Mouse (Mus musculus): Measurements from ENCODE around the gene Snrpc.
A peak's percentile ranks its signal among the peaks of the same experiment; 100 is the strongest.

The Snrpc gene

DNA sequence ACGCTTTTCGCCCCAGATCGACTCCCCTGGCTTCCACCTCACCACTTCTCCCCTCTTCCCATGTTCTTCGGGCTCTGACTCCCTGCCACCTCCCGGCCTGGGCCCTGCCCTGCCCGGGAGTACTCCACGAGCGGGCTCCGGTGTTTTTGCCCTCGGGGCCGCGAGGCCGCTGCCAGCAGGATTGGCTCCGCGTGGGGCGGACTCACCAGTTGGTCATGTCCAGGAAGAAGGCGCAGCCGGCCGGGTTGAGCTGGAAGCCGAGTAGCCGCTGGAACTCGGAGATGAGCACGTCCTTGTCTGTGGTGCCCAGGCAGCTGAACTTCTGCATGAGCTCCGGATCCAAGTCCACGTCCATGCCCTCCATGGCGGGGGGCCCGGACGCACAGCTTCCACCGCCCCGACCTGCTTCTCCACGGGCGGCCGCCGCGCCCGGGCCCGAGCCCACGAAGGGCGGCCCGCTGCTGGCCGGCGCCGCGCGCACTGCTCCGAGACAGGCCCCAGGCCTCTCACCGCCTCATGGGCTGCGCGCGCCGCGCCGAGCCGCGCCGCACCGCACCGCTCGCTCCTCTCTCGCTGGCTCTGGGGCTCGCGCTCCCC lies 17.9 kb upstream of the Snrpc start:
- peak; percentile 74 for DNase-seq

DNA sequence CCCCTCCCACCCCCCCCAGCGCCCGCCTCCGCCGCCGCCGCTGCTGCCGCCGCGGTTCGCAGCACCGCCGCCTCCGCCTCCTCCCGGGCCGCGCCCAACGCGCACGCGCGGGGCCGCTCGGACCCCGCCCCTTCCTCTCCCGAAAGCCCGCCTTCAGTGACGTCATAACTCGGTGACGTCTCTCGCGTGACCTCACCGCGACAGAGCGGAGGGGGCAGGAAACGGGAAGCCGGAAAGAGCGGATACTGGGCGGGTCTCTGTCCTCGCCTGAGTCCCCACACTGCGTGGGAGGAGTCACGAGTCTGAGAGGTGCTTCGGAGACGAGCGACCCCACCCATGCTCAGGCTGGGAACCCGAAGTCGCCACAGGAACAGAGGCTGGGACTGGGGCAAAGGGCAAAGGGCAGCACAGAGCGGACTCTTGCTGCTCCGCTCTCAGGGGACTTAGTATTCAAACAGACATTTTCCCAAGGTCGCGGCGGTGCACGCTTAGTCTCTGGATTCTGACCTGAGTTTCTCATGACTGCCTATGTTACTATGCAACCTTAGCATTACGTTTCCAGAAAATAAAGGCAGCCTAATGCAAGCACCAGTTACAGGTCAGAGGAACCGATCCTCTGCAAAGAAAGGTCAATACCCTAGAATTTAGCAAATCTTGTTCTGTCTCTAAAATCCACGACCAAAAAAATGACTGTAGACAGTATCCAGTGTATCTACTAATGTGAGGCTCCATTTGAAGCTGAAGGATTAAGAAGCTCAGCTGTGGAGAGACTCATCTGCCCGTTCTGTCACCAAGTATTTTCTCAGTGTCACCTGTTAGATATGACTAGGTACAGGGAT lies 17.2 kb upstream of the Snrpc start, which contains the start of gene D17Wsu92e:
Gene D17Wsu92e, minus strand, starts transcription at position 81 of the 839 bp plus-strand sequence.
- DNase-seq, result peak; percentile 98

DNA sequence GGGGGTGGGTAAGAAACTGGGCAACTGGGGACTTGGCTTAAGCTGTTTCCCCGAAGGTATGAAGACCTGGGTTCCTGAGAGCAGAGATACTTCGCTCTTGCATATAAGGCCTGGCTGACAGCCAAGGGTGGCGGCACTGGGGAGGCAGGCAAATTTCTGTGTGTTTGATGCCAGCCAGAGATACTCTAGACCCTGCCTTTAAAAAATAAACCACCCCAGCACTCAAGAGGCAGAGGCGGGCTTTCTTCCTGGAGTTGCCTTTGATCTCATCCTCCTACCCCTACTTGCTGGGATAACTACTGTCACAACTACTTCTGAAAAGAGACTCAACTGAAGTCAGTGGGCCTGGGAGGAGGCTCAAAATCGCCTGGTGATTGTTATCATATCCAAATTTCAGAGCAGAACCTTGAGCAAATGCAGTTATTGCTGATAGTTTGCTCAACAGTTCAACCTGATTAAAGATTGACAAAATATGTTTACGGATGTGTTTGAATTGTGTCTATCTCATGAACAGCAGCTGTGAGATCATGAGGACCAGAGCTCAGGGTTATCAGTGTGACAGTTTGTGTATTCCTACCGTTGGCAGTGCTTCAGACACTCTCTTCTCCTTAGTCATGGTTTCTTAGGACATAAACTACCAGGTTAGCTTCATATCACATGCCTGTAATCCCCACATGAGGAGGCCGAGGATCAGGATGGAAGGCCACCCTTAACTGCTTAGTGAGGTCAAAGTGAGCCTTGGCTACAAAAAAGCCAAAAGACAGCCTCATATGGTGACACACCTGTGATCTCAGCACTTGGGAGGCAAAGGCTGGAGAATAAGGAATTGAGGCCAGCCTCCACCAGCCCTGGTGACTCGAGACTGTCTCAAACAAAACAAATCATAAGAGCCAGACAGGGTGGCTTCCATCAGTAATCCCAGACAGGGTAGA lies 16.3 kb upstream of the Snrpc start:
- DNase-seq, result peak; percentile 62

- DNase-seq, result no peak
Observed at GRCm38 (mm10) chr17:27823142-27823905, 14.6 kb upstream of the Snrpc start.

DNA sequence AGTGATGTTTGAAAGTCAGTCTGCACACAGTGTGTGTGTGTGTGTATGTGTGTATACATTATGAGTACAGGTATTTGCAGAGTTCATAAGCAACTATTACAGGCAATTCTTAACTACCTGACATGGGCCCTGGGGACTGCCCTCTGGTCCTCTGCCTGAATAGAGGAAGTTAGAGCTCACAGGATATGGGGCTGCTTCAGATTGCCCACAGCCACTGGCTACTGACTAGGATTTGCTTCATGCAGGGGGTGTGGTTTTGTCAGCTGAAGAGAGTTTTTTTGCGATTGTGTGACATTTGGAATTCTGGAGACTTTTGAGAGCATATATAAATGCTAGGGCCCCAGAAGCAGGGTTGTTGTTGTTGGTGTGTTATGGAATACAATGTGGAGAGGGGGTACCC lies 13.0 kb upstream of the Snrpc start:
- no peak for DNase-seq

DNA sequence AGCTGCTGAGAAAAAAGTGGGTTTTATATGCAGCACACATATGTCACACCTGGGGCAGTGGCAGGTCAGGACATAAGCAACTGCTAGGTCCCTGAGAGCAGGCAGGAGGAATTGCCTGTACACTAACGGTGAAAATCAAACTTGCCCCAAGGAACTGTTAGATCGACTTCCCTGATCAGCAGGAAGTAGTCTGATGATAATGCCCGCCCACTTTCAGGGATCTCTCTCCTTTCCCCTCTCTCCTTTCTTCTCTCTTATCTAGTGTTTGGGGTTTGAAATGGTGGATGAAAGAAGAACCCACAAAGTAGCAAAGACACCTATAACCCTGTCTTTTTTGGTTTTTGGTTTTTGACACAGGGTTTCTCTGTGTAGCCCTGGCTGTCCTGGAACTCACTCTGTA lies 12.4 kb upstream of the Snrpc start:
- DNase-seq, result no peak

DNA sequence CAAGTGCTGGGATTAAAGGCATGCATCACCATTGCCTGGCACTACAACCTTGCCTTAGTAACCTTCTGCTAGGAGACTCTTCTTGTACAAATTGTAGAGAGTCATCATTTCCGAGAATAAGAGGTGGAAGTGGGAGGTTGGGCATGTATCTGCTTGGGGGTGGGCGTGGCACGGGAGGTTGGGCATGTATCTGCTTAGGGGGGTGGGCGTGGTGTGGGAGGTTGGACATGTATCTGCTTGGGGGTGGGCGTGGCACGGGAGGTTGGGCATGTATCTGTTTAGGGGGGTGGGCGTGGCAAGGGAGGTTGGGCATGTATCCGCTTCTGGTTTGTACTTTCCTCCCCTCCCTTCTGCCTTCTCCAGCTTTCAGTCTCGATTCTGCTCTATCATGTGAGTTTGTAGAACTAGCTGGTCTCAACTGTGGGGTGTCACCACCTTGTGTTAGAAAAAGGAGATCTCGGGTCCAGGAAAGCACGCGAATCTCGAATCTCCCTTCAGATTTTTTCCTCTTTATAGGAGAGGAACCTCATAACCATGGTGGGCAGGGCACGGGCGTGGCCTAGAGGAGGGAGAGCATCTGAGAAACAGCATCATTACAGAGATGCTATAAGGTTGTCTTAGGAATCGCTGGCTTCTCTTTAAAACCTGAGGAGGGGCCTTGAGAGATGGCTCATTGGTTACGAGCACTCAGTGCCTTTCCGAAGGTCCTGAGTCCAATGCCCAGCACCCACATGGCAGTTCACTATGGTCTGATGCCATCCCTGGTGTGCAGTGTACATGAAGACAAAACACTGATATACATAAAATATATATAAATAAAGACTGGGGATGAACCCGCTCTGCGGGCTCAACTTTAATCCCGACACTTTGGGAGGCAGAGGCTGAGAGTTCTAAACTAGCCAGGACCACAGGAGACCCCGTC lies 11.7 kb upstream of the Snrpc start:
- no peak for DNase-seq

DNA sequence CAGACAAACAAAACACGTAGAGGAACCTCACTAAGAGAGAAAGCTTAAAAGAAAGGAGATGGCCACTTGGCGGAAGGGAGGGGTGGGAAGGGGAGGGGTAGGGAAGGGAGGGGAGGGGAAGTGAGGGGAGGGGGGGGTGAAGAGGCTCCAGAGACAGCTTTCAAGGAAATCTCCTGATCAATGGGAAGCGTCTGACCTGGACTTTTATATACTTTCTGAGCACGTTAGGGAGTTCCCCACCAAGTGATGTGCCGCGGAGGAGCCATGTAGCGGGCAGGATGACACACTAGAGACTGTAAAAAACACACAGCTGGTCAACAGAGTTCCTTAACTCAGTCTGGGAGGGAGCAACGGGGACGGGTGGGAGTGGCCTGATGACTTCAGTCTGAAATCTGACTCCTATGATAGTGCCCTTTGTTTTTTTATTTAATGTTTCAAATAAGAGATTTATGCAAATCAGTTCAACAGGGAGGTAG lies 11.0 kb upstream of the Snrpc start:
- no peak for DNase-seq

GRCm38 (mm10) chr17:27827511-27827910 lies 10.4 kb upstream of the Snrpc start:
- no peak for DNase-seq

GRCm38 (mm10) chr17:27830411-27830810 lies 7.5 kb upstream of the Snrpc start:
- DNase-seq, result no peak

DNA sequence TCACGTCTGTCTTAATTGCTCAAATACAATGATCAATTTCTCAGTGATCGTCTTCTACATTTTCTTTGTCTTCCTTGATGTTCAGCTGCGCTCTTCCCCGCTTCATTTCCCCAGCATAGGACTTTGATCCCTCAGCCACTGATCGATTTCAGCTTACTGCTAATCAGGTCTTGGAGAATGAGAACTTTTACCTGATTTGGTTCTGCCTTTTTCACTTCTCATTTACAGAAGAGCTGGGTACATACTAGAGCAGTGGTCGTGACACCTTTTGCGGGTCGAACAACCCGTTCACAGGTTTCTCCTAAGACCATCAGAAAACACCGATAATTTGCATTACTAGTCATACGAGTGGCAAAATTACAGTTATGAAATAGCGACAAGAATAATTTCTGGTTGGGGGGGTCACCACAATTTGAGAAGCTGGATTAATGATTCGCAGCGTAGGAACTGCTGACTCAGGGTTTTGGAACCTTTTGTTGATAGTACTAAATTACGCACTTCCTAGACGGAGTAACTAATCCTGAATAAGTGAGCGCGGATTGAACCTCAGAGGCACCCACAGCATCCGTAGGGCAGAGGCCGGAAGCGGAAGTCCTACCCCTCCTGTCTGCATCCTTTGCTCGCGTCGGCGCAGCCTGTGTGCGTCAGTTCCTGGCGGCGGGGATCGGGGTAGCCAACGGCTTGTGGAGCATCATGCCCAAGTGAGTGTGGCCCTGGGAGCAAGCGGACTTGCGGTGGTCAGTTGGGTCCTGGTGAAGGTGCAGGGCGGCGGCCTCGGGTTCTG lies 1.7 kb downstream of the Snrpc start:
- DNase-seq, result peak; percentile 97

GRCm38 (mm10) chr17:27848351-27848750 lies 10.4 kb downstream of the Snrpc start:
- DNase-seq, result no peak

DNA sequence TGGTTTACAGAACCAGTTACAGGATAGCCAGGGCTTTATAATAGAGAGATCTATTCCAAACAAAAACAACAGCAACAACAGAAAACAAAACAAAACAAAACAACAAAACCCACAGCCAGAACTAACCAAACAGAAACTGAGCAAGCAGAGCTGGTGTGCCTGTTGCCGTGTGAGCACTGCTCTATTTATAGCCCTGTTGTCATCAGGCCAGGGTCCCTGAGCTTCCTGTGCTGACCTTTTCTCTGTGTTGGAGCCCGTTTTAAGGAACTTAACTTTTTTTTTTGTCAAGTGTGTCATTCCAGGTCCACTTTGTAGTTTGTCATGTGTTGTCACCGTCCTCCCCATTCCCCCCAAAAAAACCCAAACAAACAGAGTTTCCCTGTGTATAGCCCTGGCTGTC lies 13.1 kb downstream of the Snrpc start:
- DNase-seq, result no peak

- DNase-seq, result peak; percentile 73
Observed at GRCm38 (mm10) chr17:27856265-27856797, 18.4 kb downstream of the Snrpc start, which contains the start of gene Uhrf1bp1. Gene Uhrf1bp1, plus strand, starts transcription at chr17:27856441.

- peak; percentile 40 for DNase-seq
Observed at GRCm38 (mm10) chr17:27856798-27857648, 19.1 kb downstream of the Snrpc start.

GRCm38 (mm10) chr17:27857649-27858475 lies 19.9 kb downstream of the Snrpc start:
- DNase-seq, result no peak

DNA sequence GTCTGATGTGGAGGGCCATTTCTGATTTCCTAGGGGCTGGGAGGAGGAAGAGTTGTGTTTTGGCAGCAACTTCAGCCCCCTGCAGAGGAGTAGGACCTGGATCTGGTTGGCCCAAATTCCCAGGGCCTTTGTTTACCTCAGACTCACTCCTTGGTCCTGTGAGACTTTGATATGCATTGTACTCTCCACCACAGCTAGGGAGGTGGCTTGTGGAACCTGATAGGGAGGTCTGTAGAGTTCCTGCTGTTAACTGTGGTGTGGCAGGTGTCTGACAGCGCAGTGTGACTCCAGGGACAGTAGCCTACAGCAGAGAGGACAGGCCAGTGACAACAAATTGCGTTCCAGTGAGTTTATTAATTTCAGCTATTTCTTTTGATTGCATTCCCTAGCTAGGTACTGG lies 21.2 kb downstream of the Snrpc start:
- DNase-seq, result no peak

- no peak for DNase-seq
Observed at GRCm38 (mm10) chr17:27865461-27865860, 27.5 kb downstream of the Snrpc start.

All from cerebellum, adult 9-10 months (tissue).